ENCODE assay signal across 11 mouse cellular contexts in the genomic region with DNA sequence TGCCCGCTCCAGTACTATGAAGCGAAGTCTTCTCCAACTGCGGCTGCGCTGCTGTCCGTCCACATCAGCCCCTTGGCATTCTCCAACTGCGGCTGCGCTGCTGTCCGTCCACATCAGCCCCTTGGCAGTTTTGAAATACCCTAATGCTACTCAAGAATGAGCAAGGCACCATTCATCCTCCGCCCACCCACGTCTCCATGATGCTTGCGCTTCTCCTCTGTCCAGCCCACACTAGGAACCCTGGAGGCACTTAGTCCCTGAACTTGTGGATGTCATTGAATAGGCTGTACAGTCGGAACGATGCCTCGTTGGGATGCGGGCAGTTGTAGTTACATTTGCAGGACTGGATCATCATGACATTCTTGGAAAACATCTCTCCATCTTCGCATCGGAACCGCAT. TPM values are rescaled to one million over a fixed set of nuclear protein-coding genes. Genes with fewer than 3 reads are reported as not detected.
DNase-seq lines count a peak whose midpoint lies in the region; ATAC-seq and TF ChIP-seq lines count a peak whose summit lies in the region.
"Had no signal": no experiment of that assay in that cellular context is flagged by ENCODE, and none has a peak within 500 bp of the region (broad histone marks: within the 10 kb centered on the region; RNA-seq: fewer than 3 reads in every experiment).

No protein-coding gene starts in this region.

- no peak for DNase-seq in hindbrain, embryonic 10.5 days (ENCODE audit: low spot score)
- DNase-seq in 3134 (ENCODE audit: extremely low read depth, insufficient read length, low spot score), result peak; percentile 58
- no peak for DNase-seq in ovary, postnatal 36 days (ENCODE audit: low spot score)
- no peak for DNase-seq in left cerebral cortex, postnatal 10 days (ENCODE audit: extremely low spot score in 1 of 2, low spot score in 2 of 2)
- no peak for DNase-seq in thymus, adult 2 months
- DNase-seq: adrenal gland, postnatal 36 days; right cerebral cortex, postnatal 25 days had no signal

- intact Hi-C loops in left cerebral cortex, postnatal 10 days (cut with DNase I), result loop anchor here (5.0 kb wide), 1 partner anchor 110 kb away; a partner anchor contains a TSS

- no peak overlapping the region for H3K4me2 ChIP-seq in hindbrain, embryonic 16.5 days (ENCODE audit: low read length)
- 0 out of 2 replicates have a peak overlapping the region, but pooled peaks have one; percentile 74 for H3K4me2 ChIP-seq in hindbrain, embryonic 13.5 days

- ATAC-seq in hindbrain, embryonic 16.5 days, result no peak
- no peak for ATAC-seq in hindbrain, embryonic 13.5 days (ENCODE audit: low FRiP score)

- H3K9me3 ChIP-seq in hindbrain, embryonic 10.5 days, result no peaks in the 10 kb centered on the region
- H3K9me3 ChIP-seq in hindbrain, embryonic 16.5 days (ENCODE audit: control insufficient read depth, low read length), result no peaks in the 10 kb centered on the region
- no peaks in the 10 kb centered on the region for H3K9me3 ChIP-seq in hindbrain, embryonic 13.5 days

- TF ChIP-seq POLR2A in thymus, adult 2 months (IDR thresholded peaks at IDR 0.05; ENCODE audit: control insufficient read depth, extremely low read depth, insufficient read depth, low read length, poor library complexity), result no peak

- H3K4me3 ChIP-seq in hindbrain, embryonic 10.5 days, result peak overlapping the region; percentile 28
- no peak overlapping the region for H3K4me3 ChIP-seq in hindbrain, embryonic 16.5 days (ENCODE audit: low read length)
- H3K4me3 ChIP-seq in brown adipose tissue, adult 24 weeks (ENCODE audit: insufficient read depth, low read depth, low read length), result peak overlapping the region; percentile 21; the same call in 1 of the 2 replicates
- H3K4me3 ChIP-seq in hindbrain, embryonic 13.5 days, result no peak overlapping the region
- H3K4me3 ChIP-seq in thymus, adult 2 months (ENCODE audit: control insufficient read depth, insufficient read depth, low read length), result no peak overlapping the region
- H3K4me3 ChIP-seq: left cerebral cortex, adult 2 months had no signal

- no peak overlapping the region for H3K9ac ChIP-seq in hindbrain, embryonic 16.5 days (ENCODE audit: low read depth, low read length)
- no peak overlapping the region for H3K9ac ChIP-seq in hindbrain, embryonic 13.5 days

- H3K27ac ChIP-seq in hindbrain, embryonic 10.5 days, result peak overlapping the region; percentile 9
- no peak overlapping the region for H3K27ac ChIP-seq in hindbrain, embryonic 16.5 days (ENCODE audit: low read depth, low read length)
- no peak overlapping the region for H3K27ac ChIP-seq in brown adipose tissue, adult 24 weeks (replicated peaks; ENCODE audit: low read depth, low read length)
- H3K27ac ChIP-seq in hindbrain, embryonic 13.5 days, result no peak overlapping the region
- H3K27ac ChIP-seq in thymus, adult 2 months (ENCODE audit: control insufficient read depth, insufficient read depth, low read length), result no peak overlapping the region
- H3K27ac ChIP-seq: left cerebral cortex, adult 2 months had no signal

- H3K4me1 ChIP-seq in hindbrain, embryonic 10.5 days (replicated peaks), result peaks cover 84% of the 10 kb centered on the region
- peaks cover 19% of the 10 kb centered on the region for H3K4me1 ChIP-seq in hindbrain, embryonic 16.5 days (ENCODE audit: control insufficient read depth, insufficient read depth, low read depth, low read length)
- peaks cover 14% of the 10 kb centered on the region for H3K4me1 ChIP-seq in brown adipose tissue, adult 24 weeks (ENCODE audit: control insufficient read depth, insufficient read depth, insufficient read length, low read length)
- peaks cover 55% of the 10 kb centered on the region for H3K4me1 ChIP-seq in hindbrain, embryonic 13.5 days (replicated peaks)
- no peaks in the 10 kb centered on the region for H3K4me1 ChIP-seq in thymus, adult 2 months (replicated peaks; ENCODE audit: control insufficient read depth, insufficient read depth, low read length)

- H3K27me3 ChIP-seq in hindbrain, embryonic 10.5 days (ENCODE audit: insufficient read depth, poor library complexity, severe bottlenecking), result peaks cover 42% of the 10 kb centered on the region
- H3K27me3 ChIP-seq in hindbrain, embryonic 16.5 days (replicated peaks; ENCODE audit: control insufficient read depth, insufficient read depth, low read length), result peaks cover 12% of the 10 kb centered on the region
- H3K27me3 ChIP-seq in hindbrain, embryonic 13.5 days, result peaks cover 55% of the 10 kb centered on the region
- peaks cover 19% of the 10 kb centered on the region for H3K27me3 ChIP-seq in thymus, adult 2 months (ENCODE audit: control insufficient read depth, insufficient read depth, low read length)

- WGBS in hindbrain, embryonic 10.5 days, result 87% methylated on average over 18 of the region's 18 CpGs
- 76% methylated on average over 18 of the region's 18 CpGs for WGBS in hindbrain, embryonic 16.5 days
- WGBS in hindbrain, embryonic 13.5 days, result 78% methylated on average over 18 of the region's 18 CpGs
- WGBS in thymus, adult 2 months, result 96% methylated on average over 18 of the region's 18 CpGs

- H3K36me3 ChIP-seq in hindbrain, embryonic 10.5 days, result peaks cover 7% of the 10 kb centered on the region; the same call in 1 of the 2 replicates
- H3K36me3 ChIP-seq in hindbrain, embryonic 16.5 days (ENCODE audit: control insufficient read depth, insufficient read depth, low read length), result no peaks in the 10 kb centered on the region
- H3K36me3 ChIP-seq in hindbrain, embryonic 13.5 days, result no peaks in the 10 kb centered on the region
- no peaks in the 10 kb centered on the region for H3K36me3 ChIP-seq in thymus, adult 2 months (ENCODE audit: control insufficient read depth, insufficient read depth, low read length)

- no peak for TF ChIP-seq CTCF in thymus, adult 2 months (IDR thresholded peaks at IDR 0.05; ENCODE audit: borderline replicate concordance, control insufficient read depth, extremely low read depth, insufficient read depth, low read length, poor library complexity)

RNA-seq across cellular contexts. Expression of a gene that starts 2.4 kb away (rescaled TPM):
- 42.9 and 43.4 TPM in 2 replicates for polyA plus RNA-seq in hindbrain, embryonic 10.5 days (2016; fragmentation: Nextera tagmentation; extraction: Ambion mirVana)
- 7.5 and 8.5 TPM in 2 replicates for polyA plus RNA-seq in hindbrain, embryonic 16.5 days (2015; fragmentation: Nextera tagmentation; extraction: Ambion mirVana)
- 24.6 and 51.6 TPM in 2 replicates for polyA plus RNA-seq in brown adipose tissue, adult 24 weeks (2012; ENCODE audit: insufficient read depth, insufficient read length, missing spikeins)
- 10.1 and 11.2 TPM in 2 replicates for polyA plus RNA-seq in hindbrain, embryonic 13.5 days (2015; fragmentation: Nextera tagmentation; extraction: Ambion mirVana)
- total RNA-seq in left cerebral cortex, postnatal 10 days (2021), result 1 to 10 TPM; 4.6 to 8.1 TPM
- 5.8 and 8.1 TPM in 2 replicates for polyA plus RNA-seq in thymus, adult 2 months (2012; rRNA removed)

Comparison
In these comparisons a context has a peak if more than half of its experiments do, and no peak if none do; other contexts are left out.
1. H3K4me3 ChIP-seq: peak in hindbrain, embryonic 10.5 days (single experiment) and brown adipose tissue, adult 24 weeks (single experiment); none in hindbrain, embryonic 16.5 days (single experiment), hindbrain, embryonic 13.5 days (single experiment) and thymus, adult 2 months (single experiment).